Mouse (Mus musculus) hindbrain, embryonic 11.5 days (tissue): ENCODE results near the gene Gtpbp3. TPM values are rescaled to one million over a fixed set of nuclear protein-coding genes. Genes with fewer than 3 reads are reported as not detected.

ENCODE experiments used
- ATAC-seq: fragments of 200-750 bp; cut with Nextera tagmentation; 2 replicates; pipeline ENCODE4 v1.8.0; 2017; ENCODE audit warnings: mild to moderate bottlenecking, moderate TSS enrichment, moderate library complexity; ENCODE audit not compliant: low FRiP score
- DNase-seq: peaks from one replicate; pipeline ENCODE4 v3.0.0-alpha.2; 2015; ENCODE audit warnings: low spot score
- H3K27ac ChIP-seq: fragments of 300-500 bp; sonication (generic); 2 replicates; pipeline ENCODE4 v1.5.1; 2014; ENCODE audit warnings: mild to moderate bottlenecking, low read depth, low read length
- H3K27me3 ChIP-seq: fragments of 300-500 bp; sonication (generic); 2 replicates; pipeline ENCODE4 v1.6.1; 2014; ENCODE audit warnings: mild to moderate bottlenecking, low read length, moderate library complexity, mixed read lengths; ENCODE audit not compliant: control insufficient read depth, insufficient read depth
- H3K36me3 ChIP-seq: fragments of 300-500 bp; sonication (generic); 2 replicates; pipeline ENCODE4 v1.6.1; 2014; ENCODE audit warnings: mild to moderate bottlenecking, low read length, moderate library complexity, mixed read lengths; ENCODE audit not compliant: control insufficient read depth, insufficient read depth
- H3K4me1 ChIP-seq: fragments of 300-500 bp; sonication (generic); replicated peaks from 2 replicates; pipeline ENCODE4 v1.6.1; 2014; ENCODE audit warnings: low read length, mixed read lengths; ENCODE audit not compliant: control insufficient read depth, insufficient read depth
- H3K4me2 ChIP-seq: fragments of 300-500 bp; sonication (generic); replicated peaks from 2 replicates; pipeline ENCODE4 v1.6.1; 2014; ENCODE audit warnings: mild to moderate bottlenecking, low read depth, low read length
- H3K4me3 ChIP-seq: fragments of 300-500 bp; sonication (generic); 2 replicates; pipeline ENCODE4 v1.5.1; 2014; ENCODE audit warnings: low read depth, low read length
- H3K9ac ChIP-seq: fragments of 300-500 bp; sonication (generic); 2 replicates; pipeline ENCODE4 v1.6.1; 2014; ENCODE audit warnings: low read depth, low read length
- H3K9me3 ChIP-seq: fragments of 300-500 bp; sonication (generic); 2 replicates; pipeline ENCODE4 v1.6.1; 2016; ENCODE audit warnings: low read length; ENCODE audit not compliant: control insufficient read depth
- WGBS: fragments of 180-500 bp; shearing (Covaris S2); extraction: QIAGEN DNeasy Blood & Tissue Kit; methylation state at CpG from one replicate; pipeline ENCODE4 v1.1.7; 2014; 5-methylcytosine and 5-hydroxymethylcytosine counted together
- polyA plus RNA-seq: library from polyadenylated mRNA; unstranded; fragments of >200 nt; fragmentation: Nextera tagmentation; extraction: Ambion mirVana; gene quantifications from 2 replicates; pipeline ENCODE4 v1.2.1, GENCODE M21; 2014

The Gtpbp3 gene
- polyA plus RNA-seq = 3.7 and 3.8 TPM in 2 replicates

DNA sequence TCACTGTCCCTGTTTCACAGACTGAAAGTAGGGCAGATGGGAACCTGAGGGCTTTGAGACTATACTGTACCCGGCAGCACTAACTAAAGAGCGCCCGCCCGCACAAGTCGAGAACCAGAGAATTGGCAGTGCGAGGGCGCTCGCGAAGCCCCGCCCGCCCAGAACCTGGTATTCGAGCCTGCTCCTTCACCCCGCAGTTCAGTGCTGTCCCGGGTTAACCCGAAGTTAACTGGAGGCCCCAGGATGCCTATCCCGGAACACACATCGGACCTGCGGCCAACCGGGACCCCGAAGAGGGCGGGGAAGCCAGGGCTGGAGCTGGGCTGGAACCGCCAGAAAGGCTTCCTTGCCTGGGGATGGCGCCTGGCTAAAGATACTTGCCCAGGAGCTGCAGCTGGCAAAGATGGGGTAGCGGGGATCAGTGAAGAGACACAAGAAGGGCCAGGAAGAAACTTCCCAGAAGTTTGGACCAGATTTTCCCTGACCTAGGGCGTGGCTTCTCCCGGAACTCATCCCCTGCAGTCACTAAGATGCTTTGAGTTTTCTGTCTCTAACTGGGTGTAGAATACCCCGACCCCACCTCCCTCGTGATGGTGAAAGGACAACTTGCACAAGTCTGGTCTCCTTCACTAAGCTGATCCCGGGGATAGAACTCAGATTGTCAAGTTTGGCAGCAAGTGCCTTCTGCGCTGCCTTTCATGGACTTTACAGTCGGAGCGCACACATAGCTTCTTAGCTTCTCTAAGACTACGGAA is at the start of gene Gtpbp3:
Gene Gtpbp3, plus strand, starts transcription at position 413 of the 755 bp plus-strand sequence.
- H3K9me3 ChIP-seq = no peaks in the 10 kb centered on the region
- DNase-seq = peak; percentile 80
- peak within 1 kb of the TSS; percentile 74 for H3K9ac ChIP-seq
- ATAC-seq = peak; percentile 31; the same call in 1 of the 2 replicates
- under 1% methylated on average over 33 of the region's 33 CpGs for WGBS
- peak within 1 kb of the TSS; percentile 72 for H3K27ac ChIP-seq
- H3K4me2 ChIP-seq = peak within 1 kb of the TSS; percentile 93
- peak within 1 kb of the TSS; percentile 64 for H3K4me3 ChIP-seq
- peaks cover 11% of the 10 kb centered on the region for H3K4me1 ChIP-seq
- no peaks in the 10 kb centered on the region for H3K27me3 ChIP-seq
- H3K36me3 ChIP-seq = peaks cover 7% of the 10 kb centered on the region; the same call in 1 of the 2 replicates

DNA sequence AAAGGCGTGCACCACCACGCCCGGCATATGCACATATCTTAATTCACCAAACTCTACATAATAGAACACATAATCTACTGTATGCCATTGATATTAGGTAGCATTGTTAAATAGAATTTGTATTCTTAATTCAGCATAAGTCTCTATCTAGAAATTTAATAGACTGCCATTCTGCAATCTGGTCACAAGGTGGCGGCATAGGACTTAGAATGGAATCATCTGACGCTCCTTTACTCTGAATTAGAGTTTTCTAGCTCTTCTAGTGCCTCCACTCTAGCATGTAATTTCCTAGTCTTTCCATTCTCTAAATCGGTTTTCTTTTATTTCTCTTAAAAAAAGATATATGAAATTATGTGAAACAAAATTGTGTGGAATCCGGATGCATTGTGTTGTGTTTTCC is 46.5 kb upstream of the Gtpbp3 start:
- WGBS = 2% methylated on average over 7 of the region's 7 CpGs
- no peak overlapping the region for H3K4me3 ChIP-seq
- H3K27ac ChIP-seq = no peak overlapping the region
- H3K9me3 ChIP-seq = no peaks in the 10 kb centered on the region
- no peaks in the 10 kb centered on the region for H3K4me1 ChIP-seq
- H3K36me3 ChIP-seq = no peaks in the 10 kb centered on the region
- H3K9ac ChIP-seq = no peak overlapping the region
- DNase-seq = peak; percentile 81
- H3K4me2 ChIP-seq = no peak overlapping the region
- no peak for ATAC-seq
- H3K27me3 ChIP-seq = no peaks in the 10 kb centered on the region

- DNase-seq (no peak), ATAC-seq (no peak)
- Histone ChIP-seq H3K9ac (no peak overlapping the region), H3K27ac (no peak overlapping the region), H3K4me1 (no peaks in the 10 kb centered on the region), H3K4me2 (no peak overlapping the region), H3K4me3 (no peak overlapping the region), H3K36me3 (no peaks in the 10 kb centered on the region), H3K27me3 (no peaks in the 10 kb centered on the region), H3K9me3 (no peaks in the 10 kb centered on the region)
- WGBS = 86% methylated on average over 7 of the region's 7 CpGs
These were observed 42.8 kb upstream of the Gtpbp3 start for GRCm38 (mm10) chr8:71445096-71445495.

DNA sequence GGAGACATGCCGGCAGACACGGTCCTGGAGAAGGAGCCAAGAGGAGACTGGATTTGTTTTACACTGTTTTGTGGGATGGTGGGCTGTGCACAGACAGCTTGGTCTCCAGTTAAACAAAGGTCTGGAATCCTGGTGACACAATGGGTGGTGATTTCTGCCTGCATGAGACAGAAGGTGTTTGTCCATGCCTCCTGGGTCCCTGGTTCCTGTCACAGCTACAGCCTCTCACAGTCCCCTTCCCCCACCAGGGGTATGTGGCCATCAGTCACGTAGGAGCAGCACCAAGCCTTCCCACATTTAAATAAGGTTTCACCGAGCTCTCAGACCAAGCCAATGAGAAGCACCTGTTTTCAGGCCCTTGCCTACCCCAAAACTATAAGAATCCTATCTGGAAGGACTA is 36.6 kb upstream of the Gtpbp3 start:
- no peak overlapping the region for H3K4me3 ChIP-seq
- no peak overlapping the region for H3K27ac ChIP-seq
- no peaks in the 10 kb centered on the region for H3K36me3 ChIP-seq
- H3K4me1 ChIP-seq = no peaks in the 10 kb centered on the region
- ATAC-seq (no peak), DNase-seq (no peak)
- H3K9ac ChIP-seq = no peak overlapping the region
- no peaks in the 10 kb centered on the region for H3K27me3 ChIP-seq
- no peaks in the 10 kb centered on the region for H3K9me3 ChIP-seq
- WGBS = 67% methylated on average over 4 of the region's 4 CpGs
- H3K4me2 ChIP-seq = no peak overlapping the region

DNA sequence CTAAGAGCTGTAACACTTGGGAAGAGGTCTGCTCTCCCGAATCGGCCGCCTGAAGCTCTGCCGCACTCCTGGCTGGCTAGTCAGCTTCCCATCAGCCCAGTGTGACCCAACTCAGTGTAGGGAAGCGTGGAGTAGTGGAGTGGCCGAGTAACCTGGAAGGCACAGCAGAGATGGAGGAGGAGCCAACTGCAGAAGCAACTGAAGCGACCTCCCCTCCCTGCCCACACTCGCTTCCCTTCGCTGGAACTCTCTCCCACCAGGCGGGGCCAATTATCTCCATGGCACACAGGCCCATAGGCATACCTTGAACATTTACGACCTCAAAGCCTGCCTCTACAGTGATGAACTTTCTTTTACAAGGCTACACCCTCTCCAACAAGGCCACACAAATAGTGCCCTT is 36.1 kb upstream of the Gtpbp3 start:
- no peaks in the 10 kb centered on the region for H3K4me1 ChIP-seq
- no peak overlapping the region for H3K9ac ChIP-seq
- H3K9me3 ChIP-seq = no peaks in the 10 kb centered on the region
- no peaks in the 10 kb centered on the region for H3K27me3 ChIP-seq
- no peak overlapping the region for H3K27ac ChIP-seq
- H3K4me2 ChIP-seq = no peak overlapping the region
- no peak for ATAC-seq
- no peak overlapping the region for H3K4me3 ChIP-seq
- 49% methylated on average over 11 of the region's 11 CpGs for WGBS
- DNase-seq = no peak
- no peaks in the 10 kb centered on the region for H3K36me3 ChIP-seq

- Histone ChIP-seq H3K27ac (no peak overlapping the region), H3K4me1 (no peaks in the 10 kb centered on the region), H3K4me3 (no peak overlapping the region), H3K9me3 (no peaks in the 10 kb centered on the region), H3K36me3 (no peaks in the 10 kb centered on the region), H3K27me3 (no peaks in the 10 kb centered on the region), H3K9ac (no peak overlapping the region), H3K4me2 (no peak overlapping the region)
- DNase-seq (no peak), ATAC-seq (no peak)
- 82% methylated on average over 2 of the region's 2 CpGs for WGBS
These were observed 35.2 kb upstream of the Gtpbp3 start for GRCm38 (mm10) chr8:71452669-71453068.

- Histone ChIP-seq H3K4me1 (no peaks in the 10 kb centered on the region), H3K36me3 (no peaks in the 10 kb centered on the region), H3K4me2 (no peak overlapping the region), H3K27ac (no peak overlapping the region), H3K9ac (no peak overlapping the region), H3K4me3 (no peak overlapping the region), H3K27me3 (no peaks in the 10 kb centered on the region), H3K9me3 (no peaks in the 10 kb centered on the region)
- DNase-seq (no peak), ATAC-seq (no peak)
- WGBS = 85% methylated on average over 8 of the region's 8 CpGs
These were observed 33.2 kb upstream of the Gtpbp3 start for GRCm38 (mm10) chr8:71454668-71455067.

GRCm38 (mm10) chr8:71456906-71457305 is 31.0 kb upstream of the Gtpbp3 start:
- DNase-seq = no peak
- no peak; the same call in 1 of the 2 replicates for ATAC-seq
- WGBS = 41% methylated on average over 22 of the region's 22 CpGs
- Histone ChIP-seq H3K4me2 (no peak overlapping the region), H3K9me3 (no peaks in the 10 kb centered on the region), H3K4me3 (no peak overlapping the region), H3K27ac (no peak overlapping the region), H3K4me1 (peaks cover 3% of the 10 kb centered on the region; the same call in 1 of the 2 replicates), H3K9ac (no peak overlapping the region), H3K27me3 (no peaks in the 10 kb centered on the region), H3K36me3 (peaks cover 8% of the 10 kb centered on the region; the same call in 1 of the 2 replicates)

DNA sequence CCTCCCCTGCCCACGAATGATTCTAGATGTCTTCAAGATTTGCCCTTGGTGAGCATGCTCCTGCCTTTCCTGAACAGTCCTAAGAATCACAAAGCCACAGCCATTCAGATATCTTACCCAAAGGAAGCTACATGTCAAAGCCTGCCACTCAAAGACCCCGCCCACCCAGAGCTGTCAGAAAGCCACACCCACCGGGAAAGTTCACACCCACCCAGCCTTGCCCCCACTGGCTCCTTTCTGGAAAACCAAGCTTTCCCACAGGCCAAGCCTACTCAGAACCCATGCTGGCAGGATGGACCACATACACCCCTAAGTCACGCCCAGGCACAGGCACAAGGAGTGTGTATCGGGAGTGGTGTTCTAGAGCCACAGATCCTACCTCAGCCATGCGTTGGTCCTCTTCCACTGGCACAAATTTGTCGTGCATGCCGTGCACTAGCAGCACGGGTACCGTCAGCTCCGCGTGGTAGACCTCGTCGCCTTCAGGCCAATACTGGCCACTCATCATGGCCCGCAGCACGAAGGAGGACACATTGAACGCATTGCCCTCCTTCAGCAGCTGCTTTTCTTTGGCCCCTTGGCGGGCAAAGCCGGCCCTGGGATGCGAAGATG is 30.1 kb upstream of the Gtpbp3 start:
- WGBS = 81% methylated on average over 20 of the region's 20 CpGs
- Histone ChIP-seq H3K4me2 (no peak overlapping the region), H3K27me3 (no peaks in the 10 kb centered on the region), H3K4me3 (no peak overlapping the region), H3K9me3 (no peaks in the 10 kb centered on the region), H3K4me1 (peaks cover 10% of the 10 kb centered on the region), H3K27ac (no peak overlapping the region), H3K36me3 (peaks cover 8% of the 10 kb centered on the region; the same call in 1 of the 2 replicates), H3K9ac (no peak overlapping the region)
- no peak for DNase-seq
- no peak for ATAC-seq
